Mouse (Mus musculus): ENCODE data around the gene Mpst. TPM values are rescaled to one million over a fixed set of nuclear protein-coding genes. Genes with fewer than 3 reads are reported as not detected.

Gene Mpst
- polyA plus RNA-seq, 1 experiment from 2014 or later = 5.1 TPM

- H3K9ac ChIP-seq (ENCODE audit: low read depth, low read length) = peak overlapping the region; percentile 52
- DNase-seq (ENCODE audit: low spot score) (no peak), ATAC-seq (replicated peaks; ENCODE audit: low FRiP score) (no peak)
- H3K9me3 ChIP-seq (ENCODE audit: control insufficient read depth, low read length) = no peaks in the 10 kb centered on the region
- 25% methylated on average over 12 of the region's 12 CpGs for WGBS
- peaks cover 63% of the 10 kb centered on the region for H3K4me1 ChIP-seq (replicated peaks; ENCODE audit: control insufficient read depth, insufficient read depth, low read length)
- H3K27ac ChIP-seq (ENCODE audit: low read depth, low read length) = no peak overlapping the region
- peak overlapping the region; percentile 34 for H3K4me3 ChIP-seq (ENCODE audit: low read depth, low read length)
- H3K27me3 ChIP-seq (replicated peaks; ENCODE audit: control insufficient read depth, insufficient read depth, low read length) = peaks cover 28% of the 10 kb centered on the region
- peak overlapping the region; percentile 64 for H3K4me2 ChIP-seq
- no peaks in the 10 kb centered on the region for H3K36me3 ChIP-seq (ENCODE audit: control insufficient read depth, insufficient read depth, low read length)
Measured at GRCm38 (mm10) chr15:78409570-78410052, 3.4 kb downstream of the Mpst start.

DNA sequence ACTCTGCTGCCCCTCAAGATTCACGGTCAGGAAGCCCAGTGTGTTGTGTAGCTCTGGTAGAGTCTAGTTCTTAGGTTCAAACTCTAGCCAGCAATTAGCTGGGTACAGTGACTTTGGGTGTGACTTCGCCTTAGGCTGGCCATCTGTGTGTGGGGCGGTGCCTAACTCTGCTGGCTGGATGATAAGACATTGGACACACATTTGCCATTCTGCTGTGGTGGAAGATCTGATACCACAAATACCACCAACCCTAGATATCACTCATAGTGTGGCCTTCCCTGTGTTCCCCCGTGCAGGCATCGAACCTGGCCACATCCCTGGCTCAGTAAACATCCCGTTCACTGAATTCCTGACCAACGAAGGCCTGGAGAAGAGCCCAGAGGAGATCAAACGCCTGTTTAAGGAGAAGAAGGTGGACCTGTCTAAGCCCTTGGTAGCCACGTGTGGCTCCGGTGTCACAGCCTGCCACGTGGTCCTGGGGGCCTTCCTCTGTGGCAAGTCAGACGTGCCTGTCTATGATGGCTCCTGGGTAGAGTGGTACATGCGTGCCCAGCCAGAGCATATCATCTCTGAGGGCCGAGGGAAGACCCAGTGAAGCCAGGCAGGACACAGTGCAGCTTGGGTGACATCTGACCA lies 7.0 kb downstream of the Mpst start:
- ATAC-seq (replicated peaks; ENCODE audit: low FRiP score) = peak; percentile 94
- Histone ChIP-seq H3K9ac (ENCODE audit: low read depth, low read length) (peak overlapping the region; percentile 47), H3K27ac (ENCODE audit: low read depth, low read length) (peak overlapping the region; percentile 87), H3K4me3 (ENCODE audit: low read depth, low read length) (no peak overlapping the region), H3K4me2 (peak overlapping the region; percentile 46), H3K9me3 (ENCODE audit: control insufficient read depth, low read length) (no peaks in the 10 kb centered on the region), H3K27me3 (replicated peaks; ENCODE audit: control insufficient read depth, insufficient read depth, low read length) (peaks cover 28% of the 10 kb centered on the region), H3K4me1 (replicated peaks; ENCODE audit: control insufficient read depth, insufficient read depth, low read length) (peaks cover 45% of the 10 kb centered on the region), H3K36me3 (ENCODE audit: control insufficient read depth, insufficient read depth, low read length) (no peaks in the 10 kb centered on the region)
- 53% methylated on average over 14 of the region's 14 CpGs for WGBS
- no peak for DNase-seq (ENCODE audit: low spot score)

- H3K4me1 ChIP-seq (replicated peaks; ENCODE audit: control insufficient read depth, insufficient read depth, low read length) = peaks cover 45% of the 10 kb centered on the region
- H3K9me3 ChIP-seq (ENCODE audit: control insufficient read depth, low read length) = no peaks in the 10 kb centered on the region
- H3K36me3 ChIP-seq (ENCODE audit: control insufficient read depth, insufficient read depth, low read length) = no peaks in the 10 kb centered on the region
- H3K4me3 ChIP-seq (ENCODE audit: low read depth, low read length) = no peak overlapping the region
- WGBS = 39% methylated on average over 1 of the region's 1 CpGs
- H3K27ac ChIP-seq (ENCODE audit: low read depth, low read length) = peak overlapping the region; percentile 87
- peak overlapping the region; percentile 47 for H3K9ac ChIP-seq (ENCODE audit: low read depth, low read length)
- H3K4me2 ChIP-seq = peak overlapping the region; percentile 44
- H3K27me3 ChIP-seq (replicated peaks; ENCODE audit: control insufficient read depth, insufficient read depth, low read length) = peaks cover 27% of the 10 kb centered on the region
- ATAC-seq (replicated peaks; ENCODE audit: low FRiP score) = peak; percentile 64
- no peak for DNase-seq (ENCODE audit: low spot score)
Measured at GRCm38 (mm10) chr15:78413719-78414117, 7.5 kb downstream of the Mpst start.

GRCm38 (mm10) chr15:78414157-78414556 lies 7.9 kb downstream of the Mpst start:
- H3K9me3 ChIP-seq (ENCODE audit: control insufficient read depth, low read length) = no peaks in the 10 kb centered on the region
- peak overlapping the region; percentile 44 for H3K4me2 ChIP-seq
- no peak overlapping the region for H3K4me3 ChIP-seq (ENCODE audit: low read depth, low read length)
- H3K36me3 ChIP-seq (ENCODE audit: control insufficient read depth, insufficient read depth, low read length) = no peaks in the 10 kb centered on the region
- peaks cover 23% of the 10 kb centered on the region for H3K27me3 ChIP-seq (replicated peaks; ENCODE audit: control insufficient read depth, insufficient read depth, low read length)
- DNase-seq (ENCODE audit: low spot score) (no peak), ATAC-seq (replicated peaks; ENCODE audit: low FRiP score) (no peak)
- 0 out of 2 replicates have a peak overlapping the region, but pooled peaks have one; percentile 16 for H3K9ac ChIP-seq (ENCODE audit: low read depth, low read length)
- H3K4me1 ChIP-seq (replicated peaks; ENCODE audit: control insufficient read depth, insufficient read depth, low read length) = peaks cover 44% of the 10 kb centered on the region
- 88% methylated on average over 8 of the region's 8 CpGs for WGBS
- peak overlapping the region; percentile 87; the same call in 1 of the 2 replicates for H3K27ac ChIP-seq (ENCODE audit: low read depth, low read length)

- peak overlapping the region; percentile 56 for H3K27ac ChIP-seq (ENCODE audit: low read depth, low read length)
- H3K27me3 ChIP-seq (replicated peaks; ENCODE audit: control insufficient read depth, insufficient read depth, low read length) = 0 out of 2 replicates have a peak, but pooled peaks cover 7% of the 10 kb centered on the region
- DNase-seq (ENCODE audit: low spot score) (no peak), ATAC-seq (replicated peaks; ENCODE audit: low FRiP score) (no peak)
- peaks cover 22% of the 10 kb centered on the region for H3K4me1 ChIP-seq (replicated peaks; ENCODE audit: control insufficient read depth, insufficient read depth, low read length)
- H3K9me3 ChIP-seq (ENCODE audit: control insufficient read depth, low read length) = no peaks in the 10 kb centered on the region
- H3K9ac ChIP-seq (ENCODE audit: low read depth, low read length) = no peak overlapping the region
- H3K4me2 ChIP-seq = peak overlapping the region; percentile 6; the same call in 1 of the 2 replicates
- 56% methylated on average over 4 of the region's 4 CpGs for WGBS
- H3K36me3 ChIP-seq (ENCODE audit: control insufficient read depth, insufficient read depth, low read length) = no peaks in the 10 kb centered on the region
- H3K4me3 ChIP-seq (ENCODE audit: low read depth, low read length) = no peak overlapping the region
Measured at GRCm38 (mm10) chr15:78416937-78417336, 10.7 kb downstream of the Mpst start.

- no peak overlapping the region for H3K9ac ChIP-seq (ENCODE audit: low read depth, low read length)
- no peak overlapping the region for H3K4me3 ChIP-seq (ENCODE audit: low read depth, low read length)
- no peak overlapping the region for H3K27ac ChIP-seq (ENCODE audit: low read depth, low read length)
- no peak for DNase-seq (ENCODE audit: low spot score)
- no peak overlapping the region for H3K4me2 ChIP-seq
- peaks cover 5% of the 10 kb centered on the region for H3K4me1 ChIP-seq (replicated peaks; ENCODE audit: control insufficient read depth, insufficient read depth, low read length)
- H3K27me3 ChIP-seq (replicated peaks; ENCODE audit: control insufficient read depth, insufficient read depth, low read length) = peaks cover 13% of the 10 kb centered on the region; the same call in 1 of the 2 replicates
- H3K9me3 ChIP-seq (ENCODE audit: control insufficient read depth, low read length) = no peaks in the 10 kb centered on the region
- ATAC-seq (replicated peaks; ENCODE audit: low FRiP score) = no peak
- H3K36me3 ChIP-seq (ENCODE audit: control insufficient read depth, insufficient read depth, low read length) = no peaks in the 10 kb centered on the region
- WGBS = 77% methylated on average over 13 of the region's 13 CpGs
Measured at GRCm38 (mm10) chr15:78420395-78420794, 14.2 kb downstream of the Mpst start.

GRCm38 (mm10) chr15:78422046-78422956 lies 16.1 kb downstream of the Mpst start:
- peak; percentile 73 for DNase-seq (ENCODE audit: low spot score)
- Histone ChIP-seq H3K4me1 (replicated peaks; ENCODE audit: control insufficient read depth, insufficient read depth, low read length) (peaks cover 5% of the 10 kb centered on the region), H3K27me3 (replicated peaks; ENCODE audit: control insufficient read depth, insufficient read depth, low read length) (peaks cover 20% of the 10 kb centered on the region), H3K4me2 (peak overlapping the region; percentile 48), H3K27ac (ENCODE audit: low read depth, low read length) (no peak overlapping the region), H3K9ac (ENCODE audit: low read depth, low read length) (peak overlapping the region; percentile 34; the same call in 1 of the 2 replicates), H3K9me3 (ENCODE audit: control insufficient read depth, low read length) (no peaks in the 10 kb centered on the region), H3K4me3 (ENCODE audit: low read depth, low read length) (no peak overlapping the region), H3K36me3 (ENCODE audit: control insufficient read depth, insufficient read depth, low read length) (no peaks in the 10 kb centered on the region)
- WGBS = 18% methylated on average over 16 of the region's 16 CpGs
- peak; percentile 65 for ATAC-seq (replicated peaks; ENCODE audit: low FRiP score)

DNA sequence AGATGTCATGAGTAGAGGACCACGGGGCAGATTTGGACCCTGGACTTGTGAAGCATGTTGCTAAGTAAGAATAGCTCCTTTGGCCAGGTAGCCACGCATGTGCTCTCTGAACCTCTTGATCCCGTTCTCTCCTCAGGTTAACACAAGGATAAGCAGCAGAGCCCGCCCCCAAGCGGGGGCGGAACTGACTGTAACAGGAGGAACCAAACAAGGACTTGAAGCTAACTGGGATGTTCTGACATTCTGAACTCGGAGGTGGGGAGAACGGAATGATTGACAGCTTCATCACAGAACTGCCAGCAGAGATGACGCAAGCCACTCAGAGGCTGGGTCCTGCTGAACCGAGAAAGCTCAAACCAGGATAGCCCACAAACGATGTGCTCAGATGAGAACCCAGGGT lies 18.3 kb downstream of the Mpst start:
- WGBS = 20% methylated on average over 11 of the region's 11 CpGs
- peaks cover 42% of the 10 kb centered on the region for H3K27me3 ChIP-seq (replicated peaks; ENCODE audit: control insufficient read depth, insufficient read depth, low read length)
- ATAC-seq (replicated peaks; ENCODE audit: low FRiP score) = no peak

More for the DNA sequence above, 18.3 kb downstream of the Mpst start:
- Histone ChIP-seq H3K4me3 (ENCODE audit: low read depth, low read length) (no peak overlapping the region), H3K9me3 (ENCODE audit: control insufficient read depth, low read length) (no peaks in the 10 kb centered on the region), H3K27ac (ENCODE audit: low read depth, low read length) (no peak overlapping the region), H3K9ac (ENCODE audit: low read depth, low read length) (no peak overlapping the region), H3K36me3 (ENCODE audit: control insufficient read depth, insufficient read depth, low read length) (no peaks in the 10 kb centered on the region), H3K4me1 (replicated peaks; ENCODE audit: control insufficient read depth, insufficient read depth, low read length) (peaks cover 5% of the 10 kb centered on the region), H3K4me2 (no peak overlapping the region)
- DNase-seq (ENCODE audit: low spot score) = no peak
